Mouse (Mus musculus) brain, adult 2 months (tissue): ENCODE results near the gene Itgb5.
A peak's percentile ranks its signal among the peaks of the same experiment; 100 is the strongest.

Experiments
- DNase-seq: peaks from one replicate; pipeline ENCODE4 v3.0.0; 2011; ENCODE audit warnings: low read depth, low spot score

Itgb5 gene

DNA sequence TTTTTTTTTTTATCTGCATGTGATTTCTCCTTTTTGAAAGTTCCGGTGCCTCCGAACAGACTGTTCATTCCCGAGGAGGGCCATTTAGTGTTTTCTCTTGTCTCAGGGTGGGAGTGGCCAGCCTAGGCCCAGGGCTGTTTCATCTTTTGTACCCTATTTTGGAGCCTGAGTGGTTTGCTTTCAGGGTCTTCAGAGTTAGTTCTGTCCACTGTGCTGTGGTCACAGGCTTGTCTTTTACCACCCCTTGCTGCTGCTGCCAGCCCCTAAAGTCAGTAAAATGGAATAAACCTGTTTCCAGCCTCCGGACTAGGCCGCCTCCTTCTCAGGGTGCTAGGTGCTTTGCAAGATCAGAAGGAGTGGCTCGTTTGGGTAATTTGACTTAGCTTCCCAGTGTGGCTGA lies 2.6 kb downstream of the Itgb5 start:
- DNase-seq, result no peak

- DNase-seq, result peak; percentile 36
These were observed 3.4 kb downstream of the Itgb5 start for GRCm38 (mm10) chr16:33832728-33833428.

- DNase-seq, result no peak
These were observed 3.9 kb downstream of the Itgb5 start for GRCm38 (mm10) chr16:33833429-33833753.

DNA sequence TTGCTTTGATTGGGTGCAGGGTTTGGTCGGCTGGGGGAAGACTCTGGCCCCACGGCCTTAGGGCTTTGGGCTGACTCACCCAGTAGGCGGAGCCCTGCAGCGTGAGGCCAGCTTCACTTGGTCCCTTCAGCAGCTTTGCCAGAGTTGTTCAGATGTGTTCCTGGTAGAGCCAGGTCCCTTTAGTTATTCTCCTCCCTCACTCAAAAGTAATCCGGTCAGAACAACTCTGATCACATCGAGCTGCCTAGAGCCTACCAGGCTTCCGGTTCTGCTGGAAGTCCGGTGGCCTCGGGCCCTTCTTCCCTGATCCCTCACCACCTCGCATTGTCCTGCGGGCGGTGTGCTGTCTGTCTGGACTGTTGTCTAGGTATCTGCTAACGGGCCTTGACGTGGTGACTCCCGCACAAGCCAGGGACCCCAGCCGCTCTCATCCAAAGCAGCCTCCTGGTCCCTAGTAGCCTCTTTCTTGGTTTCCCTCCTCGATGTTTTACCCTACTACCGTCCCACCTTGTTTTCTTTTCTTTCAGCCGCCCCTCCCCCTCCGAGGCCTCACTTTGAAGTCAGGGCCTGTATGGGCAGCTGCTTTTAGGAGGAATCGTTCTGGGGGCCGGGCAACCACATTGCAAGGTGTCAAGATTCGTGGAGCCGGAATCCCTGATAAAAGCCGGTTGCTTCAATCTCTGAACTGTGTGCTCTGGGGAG lies 4.5 kb downstream of the Itgb5 start:
- DNase-seq, result peak; percentile 73

DNA sequence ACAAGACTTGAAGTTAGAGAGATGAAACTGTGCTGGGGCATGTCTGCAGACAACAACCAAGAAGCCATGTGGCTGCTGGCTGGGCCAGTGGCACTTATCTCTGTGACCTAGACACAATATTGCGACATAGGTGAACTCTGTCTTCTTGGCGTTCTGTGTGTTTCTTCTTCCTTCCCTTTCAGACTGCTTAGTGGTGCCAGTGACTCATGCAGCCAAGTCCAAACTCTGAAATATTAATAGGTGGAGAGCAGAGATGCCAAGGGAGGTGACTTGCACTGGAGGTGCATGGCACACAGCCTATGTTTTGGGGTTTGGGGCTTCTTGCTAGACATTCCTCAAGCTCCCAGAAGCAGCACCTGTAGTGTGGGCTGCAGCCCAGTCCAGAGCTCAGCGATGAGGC lies 7.2 kb downstream of the Itgb5 start:
- peak; percentile 48 for DNase-seq

GRCm38 (mm10) chr16:33837191-33837590 lies 7.7 kb downstream of the Itgb5 start:
- peak; percentile 86 for DNase-seq

GRCm38 (mm10) chr16:33840616-33841015 lies 11.2 kb downstream of the Itgb5 start:
- no peak for DNase-seq

- DNase-seq, result peak; percentile 53
These were observed 12.8 kb downstream of the Itgb5 start for GRCm38 (mm10) chr16:33842081-33842880.

DNA sequence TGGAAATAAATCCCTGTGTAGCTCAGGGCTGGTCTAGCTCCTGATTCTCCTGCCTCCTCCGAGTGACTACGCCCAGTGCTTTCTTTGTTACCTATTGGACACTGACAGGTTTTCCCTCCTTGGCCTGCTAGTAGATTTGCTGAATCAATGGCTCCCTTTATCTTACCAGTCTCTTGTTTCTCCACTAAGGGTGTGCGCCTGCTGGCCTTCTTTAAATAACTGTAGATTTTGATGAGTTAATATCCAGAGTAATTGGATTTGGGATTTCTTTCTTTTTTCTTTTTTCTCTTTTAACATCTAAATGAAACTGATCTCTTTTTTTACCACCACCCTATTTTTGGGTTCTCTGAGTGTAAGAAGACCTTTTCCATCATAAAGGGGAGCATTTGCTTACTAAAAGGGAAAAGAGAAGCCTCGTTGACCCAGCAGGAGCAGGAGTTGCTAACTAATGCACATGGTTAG lies 14.7 kb downstream of the Itgb5 start:
- DNase-seq, result no peak

DNA sequence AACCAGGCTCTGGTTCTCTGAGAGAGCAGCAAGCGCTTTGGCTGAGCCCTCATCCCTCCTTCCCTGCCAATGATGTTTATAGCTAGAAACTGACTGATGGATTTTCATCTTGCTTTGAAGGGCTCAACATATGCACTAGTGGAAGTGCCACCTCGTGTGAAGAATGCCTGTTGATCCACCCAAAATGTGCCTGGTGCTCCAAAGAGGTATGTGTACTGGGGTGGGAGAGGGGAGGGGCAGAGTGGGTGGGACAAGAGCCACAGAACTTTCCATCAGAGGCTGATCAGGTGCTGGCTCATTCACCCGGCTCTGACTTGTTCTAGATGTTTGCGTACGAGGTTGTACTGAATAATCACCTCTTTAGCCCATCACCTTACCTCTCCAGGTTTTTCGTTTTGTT lies 15.4 kb downstream of the Itgb5 start:
- no peak for DNase-seq

DNA sequence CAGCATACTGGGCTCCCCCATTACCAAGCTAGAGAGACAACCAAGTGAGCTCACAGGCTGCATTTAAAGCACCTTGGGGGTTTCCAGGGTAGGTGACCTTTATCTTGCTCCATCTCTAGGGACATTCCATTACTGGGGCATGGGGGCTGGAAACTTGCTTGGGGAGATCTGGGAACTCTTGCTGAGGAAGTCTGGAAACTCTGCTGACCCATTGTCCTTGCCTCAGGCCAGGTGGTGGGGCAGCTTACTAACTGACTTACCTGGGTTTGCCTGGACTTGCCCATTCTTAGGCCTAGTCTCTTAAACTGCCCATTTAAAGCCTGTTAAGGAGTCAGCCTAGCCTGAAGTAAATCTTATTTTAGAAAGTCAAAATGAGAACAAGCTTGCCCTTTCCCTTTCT lies 23.8 kb downstream of the Itgb5 start:
- no peak for DNase-seq

DNA sequence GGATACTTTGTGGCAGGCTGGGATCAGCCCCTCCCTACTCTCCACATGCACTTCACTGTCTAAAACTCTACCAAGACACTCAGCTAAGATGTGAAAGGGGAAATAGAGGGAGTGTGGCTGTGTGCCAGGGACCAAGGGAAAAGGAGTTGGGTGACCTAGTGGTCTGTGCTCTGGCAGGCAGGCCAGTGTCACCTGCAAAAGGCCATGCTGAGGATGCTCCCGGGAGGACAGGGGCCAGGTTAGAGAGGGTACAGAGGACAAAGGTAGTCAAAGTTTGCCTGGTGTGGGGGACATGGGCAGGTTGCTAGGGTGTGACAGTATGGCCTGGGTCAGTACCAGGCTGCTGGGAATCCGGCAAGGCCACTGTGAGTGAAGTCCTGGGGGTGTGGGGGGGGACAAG lies 29.3 kb downstream of the Itgb5 start:
- DNase-seq, result no peak

- no peak for DNase-seq
These were observed 29.9 kb downstream of the Itgb5 start for GRCm38 (mm10) chr16:33859380-33859779.

- peak; percentile 99 for DNase-seq
These were observed 30.7 kb downstream of the Itgb5 start for GRCm38 (mm10) chr16:33859988-33860700.

DNA sequence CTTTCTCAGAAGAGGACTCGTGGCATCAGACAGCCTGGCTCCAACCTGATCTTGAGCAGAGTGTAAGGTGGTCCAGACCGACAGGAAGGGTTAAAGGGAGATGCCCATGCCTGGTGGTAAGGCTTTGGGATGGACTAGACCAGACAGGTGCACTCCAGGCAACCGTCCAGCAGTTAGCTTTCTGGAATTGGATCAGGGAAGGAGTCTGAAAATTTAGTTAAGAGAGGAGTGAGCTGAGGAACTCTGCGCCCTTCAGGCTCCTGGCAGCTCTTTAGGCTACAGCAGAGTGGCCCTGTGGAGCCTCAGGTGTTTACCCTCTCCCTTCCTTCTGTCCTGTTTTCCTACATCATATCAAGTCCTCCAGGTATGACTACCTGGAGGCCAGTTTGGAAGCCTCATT lies 32.9 kb downstream of the Itgb5 start:
- DNase-seq, result peak; percentile 70

- peak; percentile 84 for DNase-seq
These were observed 33.8 kb downstream of the Itgb5 start for GRCm38 (mm10) chr16:33863208-33863751.

- no peak for DNase-seq
These were observed 40.8 kb downstream of the Itgb5 start for GRCm38 (mm10) chr16:33870224-33870785.

- peak; percentile 18 for DNase-seq
These were observed 41.7 kb downstream of the Itgb5 start for GRCm38 (mm10) chr16:33870988-33871758.

DNA sequence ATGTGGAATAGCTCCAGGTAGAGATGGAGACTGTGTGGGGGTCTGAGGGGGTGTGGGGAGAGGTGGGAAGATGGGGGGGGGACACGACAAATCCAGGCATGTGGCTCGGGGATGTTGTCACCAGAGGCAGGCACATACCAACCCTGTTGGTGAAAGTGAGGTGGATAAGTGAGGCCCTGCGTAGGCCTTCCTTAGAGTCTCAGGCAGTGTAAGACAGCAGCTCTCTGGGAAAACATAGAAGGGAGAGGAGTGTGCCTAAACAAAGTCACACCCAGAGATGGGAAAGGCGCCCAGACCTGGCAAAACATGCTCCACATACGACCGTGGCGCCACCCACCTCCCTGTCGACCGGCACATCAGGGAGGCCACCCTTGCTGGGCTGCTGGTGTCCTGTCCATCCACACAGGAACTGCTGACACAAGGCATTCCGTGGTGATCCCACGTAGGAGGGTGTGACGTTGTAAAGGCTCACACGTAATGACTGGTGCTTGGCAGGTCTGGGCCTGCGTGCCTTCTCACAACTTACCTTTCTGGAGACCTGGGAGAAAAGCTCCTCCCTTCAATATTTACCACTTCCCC lies 42.5 kb downstream of the Itgb5 start:
- peak; percentile 22 for DNase-seq

DNA sequence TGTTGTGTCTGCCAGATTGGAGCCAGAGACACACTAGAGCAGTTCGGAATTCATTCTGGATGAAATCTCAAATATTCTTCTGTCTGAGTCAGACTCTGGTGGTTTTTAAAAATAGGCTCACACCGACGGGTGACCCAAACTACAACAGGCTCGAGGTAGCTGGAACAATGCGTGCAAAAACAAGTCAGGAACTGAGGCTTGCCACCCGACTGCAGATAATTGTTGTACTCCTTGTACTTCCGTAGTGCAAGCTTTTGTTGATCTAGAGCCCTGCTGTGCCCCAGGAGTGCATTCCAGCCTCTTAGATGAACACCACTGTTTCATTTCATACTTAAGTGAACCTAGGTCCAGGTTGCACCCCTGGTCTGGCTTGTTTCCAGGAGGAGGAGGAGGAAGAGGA lies 43.8 kb downstream of the Itgb5 start:
- peak; percentile 31 for DNase-seq
